Mouse (Mus musculus): ENCODE results near the gene Uhrf1.
A peak's percentile ranks its signal among the peaks of the same experiment; 100 is the strongest.

The Uhrf1 gene

DNA sequence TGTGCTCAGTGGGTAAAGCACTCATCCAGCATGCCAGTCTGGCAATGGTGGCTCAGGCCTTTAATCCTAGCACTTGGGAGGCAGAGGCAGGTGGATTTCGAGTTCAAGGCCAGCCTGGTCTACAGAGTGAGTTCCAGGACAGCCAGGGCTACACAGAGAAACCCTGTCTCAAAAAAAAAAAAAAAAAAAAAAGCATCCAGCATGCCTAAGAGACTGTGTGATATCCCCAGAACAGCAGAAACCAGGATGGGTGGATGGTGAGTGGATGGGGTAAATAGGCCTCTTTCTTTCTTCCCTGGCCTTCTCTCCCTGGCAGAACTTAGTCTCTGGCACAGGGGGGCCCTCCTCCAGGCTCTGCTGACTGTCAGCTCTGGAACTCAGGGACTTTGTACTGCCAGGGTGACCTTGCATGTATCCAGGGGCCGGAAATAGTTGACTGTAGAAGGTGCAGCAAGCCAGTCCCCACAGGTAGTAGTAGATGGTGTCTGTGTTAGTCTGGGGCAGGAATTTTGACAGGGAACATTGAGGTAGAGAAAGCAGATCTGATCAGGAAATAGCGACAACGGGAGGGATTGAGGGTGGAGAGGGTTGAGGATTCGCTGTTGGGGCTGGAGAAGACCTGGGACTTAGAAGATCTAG lies 27.2 kb upstream of the Uhrf1 start:
- no peak for DNase-seq (ENCODE audit: low spot score)

DNA sequence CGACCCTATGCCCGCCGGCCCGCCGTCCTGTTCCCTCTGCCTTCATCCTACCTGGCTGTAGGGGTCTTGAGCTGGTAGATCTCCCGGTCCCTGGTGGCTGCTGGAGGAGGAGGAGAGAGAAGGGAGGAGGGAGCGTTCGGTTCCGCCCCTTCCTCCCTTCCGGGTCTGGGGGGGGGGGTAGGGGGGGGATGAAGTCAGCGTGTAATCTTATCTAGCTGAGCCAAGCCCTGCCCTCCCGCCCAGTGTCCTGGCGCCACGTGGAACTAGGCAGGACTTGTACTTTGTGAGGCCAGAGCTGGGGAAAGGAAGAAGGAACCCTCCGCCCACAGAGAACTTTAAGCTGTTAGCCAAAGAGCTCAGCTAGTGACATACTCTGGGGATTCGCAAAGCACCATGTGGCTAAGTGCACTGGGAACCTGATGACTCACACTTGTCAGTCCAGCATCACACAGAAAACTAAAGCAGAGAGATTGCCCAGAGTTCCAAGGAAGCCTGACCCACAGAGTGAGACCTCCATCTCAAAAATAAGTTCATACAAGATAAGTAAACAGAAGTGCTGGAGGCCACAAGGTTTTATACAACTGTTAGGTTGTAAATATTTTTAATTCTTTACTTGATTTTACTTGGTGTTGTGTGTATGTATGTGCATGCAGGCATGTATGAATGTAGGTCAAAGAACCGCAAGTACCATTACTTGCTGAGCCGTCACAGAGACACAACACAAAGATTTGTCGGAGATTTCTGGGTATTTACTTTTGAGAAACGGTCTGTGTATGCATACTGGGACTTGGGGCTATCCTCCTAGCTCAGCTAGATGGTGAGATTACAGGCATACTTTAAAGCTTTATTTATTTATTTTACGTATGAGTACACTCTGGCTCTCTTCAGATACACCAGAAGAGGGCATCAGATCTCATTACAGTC lies 26.2 kb upstream of the Uhrf1 start, which contains the start of gene Ticam1:
Gene Ticam1, minus strand, starts transcription at position 144 of the 924 bp plus-strand sequence.
- peak; percentile 62 for DNase-seq (ENCODE audit: low spot score)

GRCm38 (mm10) chr17:56277567-56277893 lies 25.6 kb upstream of the Uhrf1 start:
- no peak for DNase-seq (ENCODE audit: low spot score)

- DNase-seq (ENCODE audit: low spot score): no peak
These were observed 24.8 kb upstream of the Uhrf1 start for GRCm38 (mm10) chr17:56278340-56278739.

DNA sequence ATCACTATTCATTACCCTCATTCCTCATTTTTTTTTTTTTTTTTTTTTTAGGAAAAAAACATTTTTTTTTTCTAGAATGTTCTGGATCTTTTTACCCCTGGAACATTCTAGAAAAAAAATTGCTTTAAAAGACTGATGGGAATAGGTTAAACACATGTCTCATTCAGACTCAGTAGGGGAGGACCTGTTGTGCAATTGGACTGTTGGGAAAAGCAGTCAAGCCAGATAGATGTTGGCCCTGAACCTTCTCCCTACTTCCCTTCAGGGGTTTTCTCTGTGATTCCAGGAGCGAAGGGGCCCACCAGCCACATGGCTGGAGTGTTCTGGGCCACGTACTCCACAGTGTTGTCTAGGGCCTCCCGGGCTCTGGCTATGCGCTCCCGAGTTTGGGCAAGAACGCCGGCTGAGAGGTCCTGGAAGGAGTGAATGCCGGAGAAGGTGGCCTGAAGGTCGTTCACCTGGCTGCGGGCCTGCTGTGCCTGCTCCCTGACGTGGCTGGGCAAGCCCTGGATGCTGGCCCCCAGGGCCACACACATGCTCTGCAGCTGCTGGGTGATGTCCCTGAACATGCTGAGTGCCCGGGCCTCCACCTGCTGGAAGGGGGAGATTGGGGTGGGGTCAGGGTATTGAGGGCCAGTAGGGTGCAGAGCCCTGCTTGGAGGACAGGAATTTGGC lies 23.5 kb upstream of the Uhrf1 start:
- DNase-seq (ENCODE audit: low spot score): no peak

- no peak for DNase-seq (ENCODE audit: low spot score)
These were observed 21.9 kb upstream of the Uhrf1 start for GRCm38 (mm10) chr17:56281193-56281592.

GRCm38 (mm10) chr17:56282802-56283201 lies 20.3 kb upstream of the Uhrf1 start:
- DNase-seq (ENCODE audit: low spot score): no peak

DNA sequence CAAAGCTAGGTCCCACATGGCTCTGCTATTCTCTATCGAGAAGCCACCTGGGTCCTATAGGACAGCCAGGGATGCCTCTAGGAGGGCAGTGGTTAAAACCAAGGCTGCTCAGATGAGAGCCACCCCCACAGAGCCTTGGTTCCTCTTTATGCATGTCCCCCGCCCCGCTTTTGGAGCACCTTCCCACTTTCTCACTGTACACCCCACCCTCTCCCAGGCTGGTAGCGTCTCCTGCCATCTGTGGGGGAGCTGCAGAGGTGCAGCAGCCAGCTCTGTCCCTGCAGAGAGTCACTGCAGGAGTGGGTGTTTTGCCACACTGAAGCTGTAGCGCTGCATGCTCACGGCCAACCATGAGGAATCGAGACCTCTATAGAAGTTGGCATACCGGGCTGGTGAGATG lies 19.8 kb upstream of the Uhrf1 start:
- no peak for DNase-seq (ENCODE audit: low spot score)

GRCm38 (mm10) chr17:56285995-56286394 lies 17.1 kb upstream of the Uhrf1 start:
- DNase-seq (ENCODE audit: low spot score): no peak

DNA sequence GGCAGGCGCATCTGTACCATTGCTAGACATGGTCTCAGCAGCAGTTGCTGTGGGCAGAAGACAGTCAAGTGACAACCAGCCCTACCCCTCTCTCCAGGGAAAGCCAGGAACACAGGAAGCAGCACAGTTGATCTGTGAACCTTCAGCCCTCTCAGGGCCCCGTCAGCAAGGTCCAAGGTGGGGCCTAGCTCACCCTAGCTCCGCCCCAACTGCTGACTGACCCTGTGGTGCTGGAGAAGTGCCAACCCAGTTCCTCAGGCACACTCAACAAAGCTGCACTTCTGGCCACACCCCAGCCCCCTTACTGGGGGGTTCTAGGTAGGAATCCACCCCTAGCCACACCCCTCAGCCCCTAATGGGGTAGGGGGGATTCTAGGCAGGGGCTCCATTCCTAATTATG lies 15.3 kb upstream of the Uhrf1 start:
- no peak for DNase-seq (ENCODE audit: low spot score)

DNA sequence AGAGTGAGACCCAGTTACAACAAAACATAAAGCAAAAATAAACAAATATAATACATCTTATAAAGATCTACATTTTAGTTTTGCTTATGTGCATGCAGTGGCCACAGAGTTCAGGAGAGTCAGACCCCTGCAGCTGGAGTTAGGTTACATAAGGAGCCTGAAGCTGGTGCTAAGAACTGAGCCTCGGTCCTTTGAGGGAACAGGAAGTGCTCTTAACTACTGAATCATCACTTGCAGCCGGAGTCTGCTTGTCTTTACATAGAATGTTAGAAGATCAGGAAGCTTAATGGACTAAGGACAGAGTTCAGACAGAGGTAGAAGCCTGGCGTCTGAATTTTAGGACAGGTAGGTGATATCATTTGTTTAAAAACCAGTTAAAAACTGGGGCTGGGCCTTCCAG lies 14.3 kb upstream of the Uhrf1 start:
- no peak for DNase-seq (ENCODE audit: low spot score)

DNA sequence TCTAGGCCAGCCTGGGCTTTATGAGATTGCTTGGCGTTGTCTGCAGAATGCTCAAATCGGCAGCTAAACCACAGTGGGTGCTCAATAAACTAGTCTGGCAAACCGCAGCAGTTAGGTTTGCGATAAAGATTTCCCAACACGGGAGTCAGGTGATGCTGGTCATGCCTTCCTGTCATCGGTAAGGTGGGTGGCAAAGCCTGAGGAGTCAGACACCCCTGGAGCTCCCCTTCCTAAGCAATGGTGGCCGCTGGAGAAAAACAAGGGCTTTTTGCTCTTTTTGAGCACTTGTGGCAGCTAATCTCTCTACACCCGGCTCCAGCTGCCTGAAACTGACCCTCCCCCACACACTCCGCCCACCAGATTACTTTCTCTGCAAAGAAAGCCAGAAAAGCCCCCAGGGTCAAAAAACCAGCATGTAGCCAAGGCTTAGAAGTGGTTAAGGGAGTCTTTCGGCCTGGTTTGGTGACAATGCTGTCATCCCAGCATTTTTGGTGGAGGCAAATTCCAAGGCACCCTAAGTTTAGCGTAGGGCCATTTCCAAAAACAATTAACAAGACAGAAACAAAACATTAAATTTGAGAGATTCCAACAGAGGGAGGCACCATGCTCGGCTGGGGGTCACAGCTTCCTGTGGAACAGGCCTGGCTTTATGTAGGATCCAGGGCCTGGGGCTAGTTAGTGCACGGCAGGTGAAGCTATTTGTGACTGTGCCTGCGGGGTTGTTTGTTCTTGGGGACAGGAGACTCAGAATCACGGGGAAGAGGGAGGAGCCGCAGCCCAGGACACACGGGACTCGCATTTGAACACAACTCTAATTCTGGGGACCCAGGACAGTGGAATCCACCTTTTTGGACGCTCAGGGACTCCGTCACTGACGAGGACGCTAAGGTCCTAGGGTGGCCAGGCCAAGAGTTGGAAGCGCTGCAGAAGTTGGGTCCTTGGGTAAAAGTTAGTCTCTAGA lies 13.5 kb upstream of the Uhrf1 start:
- DNase-seq (ENCODE audit: low spot score): no peak

GRCm38 (mm10) chr17:56290388-56291170 lies 12.5 kb upstream of the Uhrf1 start:
- DNase-seq (ENCODE audit: low spot score): peak; percentile 100

DNA sequence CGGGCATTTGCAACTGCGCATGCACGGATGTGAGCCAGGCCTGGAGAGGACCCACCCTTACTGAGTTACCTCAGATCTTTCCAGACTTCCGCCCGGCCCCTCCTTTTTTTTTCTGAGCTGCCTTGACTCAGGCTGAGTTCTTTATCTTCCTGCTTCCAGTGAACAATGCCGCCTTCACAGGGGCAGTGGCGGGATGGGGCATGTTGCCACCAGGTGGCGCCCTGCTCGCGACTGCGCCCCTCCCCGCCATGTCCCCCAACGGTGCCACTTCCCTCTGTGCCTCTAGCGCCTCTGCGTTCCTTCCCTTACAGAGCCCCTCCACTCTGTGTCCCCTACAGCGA lies 12.0 kb upstream of the Uhrf1 start:
- DNase-seq (ENCODE audit: low spot score): peak; percentile 84

DNA sequence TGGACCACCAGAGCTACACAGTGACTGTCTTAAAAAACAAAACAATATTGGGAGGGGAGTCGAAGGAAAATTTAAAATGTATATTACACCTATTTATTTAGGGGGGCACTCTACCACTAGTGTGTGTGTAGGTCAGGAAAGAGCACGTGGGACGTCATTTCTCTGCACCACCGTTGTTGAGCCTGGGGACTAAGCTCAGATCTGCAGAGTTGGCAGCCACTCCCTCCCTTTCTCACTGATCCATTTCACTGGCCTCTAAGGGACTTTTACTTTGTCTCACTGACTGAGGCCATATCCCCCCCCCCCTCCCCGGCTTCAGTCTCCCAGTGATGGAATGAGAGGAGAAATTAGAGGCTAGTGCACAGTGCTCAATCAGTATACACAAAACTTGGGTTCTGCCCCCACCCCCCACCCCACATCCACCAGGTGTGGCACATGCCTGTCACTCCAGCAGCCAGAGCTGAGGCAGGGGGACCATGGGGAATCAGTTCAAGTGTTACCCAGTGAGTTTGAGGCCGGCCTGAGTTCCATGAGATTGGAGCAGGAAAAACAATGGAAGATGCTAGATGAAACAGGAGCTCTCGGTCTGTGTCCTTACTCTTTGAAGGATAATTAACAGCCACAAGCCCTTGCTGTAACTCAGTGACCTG lies 11.2 kb upstream of the Uhrf1 start:
- no peak for DNase-seq (ENCODE audit: low spot score)

DNA sequence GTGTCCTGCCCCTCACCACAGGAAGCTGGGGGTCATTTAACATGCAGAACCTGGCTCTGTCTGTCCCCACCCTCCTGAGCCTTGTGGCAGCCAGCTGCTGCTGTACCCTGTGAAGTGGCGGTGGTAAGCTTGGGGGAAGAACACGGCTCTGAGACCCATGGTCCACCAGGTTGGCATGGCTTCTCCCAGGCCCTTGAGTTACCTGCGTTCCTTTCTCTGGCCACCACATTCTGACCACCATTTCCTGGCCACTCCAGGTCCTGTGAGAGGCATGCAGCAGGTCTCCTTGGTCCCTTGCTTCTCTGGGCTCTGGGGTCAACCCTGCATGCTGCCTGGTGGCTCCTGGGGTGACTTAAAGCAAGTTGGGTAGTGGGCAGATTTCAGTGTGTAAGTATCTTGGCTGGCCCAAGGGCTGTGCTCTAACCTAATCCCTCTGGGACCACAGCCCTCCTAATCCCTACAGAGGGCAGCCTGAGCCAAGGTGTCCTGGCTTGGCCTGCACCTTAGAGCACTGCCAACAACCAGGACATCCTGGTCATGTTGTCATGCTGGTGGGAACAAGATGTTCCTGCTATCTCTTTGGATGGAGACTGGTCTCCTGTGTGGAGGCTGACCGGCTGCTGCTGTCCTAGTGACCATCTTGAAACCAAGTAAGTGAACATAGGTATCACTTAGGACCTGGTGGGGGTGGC lies 10.4 kb upstream of the Uhrf1 start, which contains the start of gene Plin3:
Gene Plin3, minus strand, starts transcription at position 343 of the 692 bp plus-strand sequence.
- DNase-seq (ENCODE audit: low spot score): no peak

DNA sequence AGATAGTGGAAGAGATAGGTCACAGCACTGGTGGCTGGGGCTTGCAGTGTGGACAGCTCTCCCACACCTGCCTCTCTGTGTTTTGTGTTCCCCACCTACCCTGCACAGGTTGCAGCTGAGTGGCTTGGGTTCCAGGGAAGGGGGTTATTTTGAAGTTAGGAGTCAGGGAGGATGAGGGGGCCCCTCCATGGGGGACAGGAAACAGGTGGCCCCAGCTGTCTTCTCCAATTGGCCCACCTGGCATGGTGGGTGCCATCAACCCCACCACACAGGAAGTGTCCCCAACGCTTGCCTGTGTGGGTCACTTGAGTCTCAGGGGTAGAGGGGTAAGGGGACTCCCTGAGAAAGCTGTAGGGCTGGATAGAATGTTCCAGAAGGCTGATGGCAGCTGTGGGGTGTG lies 9.8 kb upstream of the Uhrf1 start:
- no peak for DNase-seq (ENCODE audit: low spot score)

GRCm38 (mm10) chr17:56294241-56294640 lies 8.9 kb upstream of the Uhrf1 start:
- no peak for DNase-seq (ENCODE audit: low spot score)

DNA sequence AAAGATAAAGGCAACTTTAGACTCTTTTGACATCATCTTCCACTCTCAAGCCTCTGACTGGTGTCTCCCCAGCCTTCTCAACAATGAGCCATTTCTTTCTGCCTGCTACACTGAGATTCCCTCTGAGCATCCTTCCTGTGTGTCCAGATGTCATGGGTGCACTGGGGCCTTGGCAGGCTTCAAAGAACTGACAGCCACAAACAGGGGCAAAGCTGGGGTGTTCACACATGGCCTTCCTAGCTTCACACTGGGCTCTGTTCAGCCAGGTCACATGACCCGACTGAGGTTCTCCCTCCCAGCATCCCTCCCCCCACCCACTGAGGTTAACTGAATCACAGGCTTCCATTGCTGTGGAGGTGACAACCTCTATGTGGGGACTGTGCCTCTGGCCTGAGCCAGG lies 6.9 kb upstream of the Uhrf1 start:
- DNase-seq (ENCODE audit: low spot score): no peak

DNA sequence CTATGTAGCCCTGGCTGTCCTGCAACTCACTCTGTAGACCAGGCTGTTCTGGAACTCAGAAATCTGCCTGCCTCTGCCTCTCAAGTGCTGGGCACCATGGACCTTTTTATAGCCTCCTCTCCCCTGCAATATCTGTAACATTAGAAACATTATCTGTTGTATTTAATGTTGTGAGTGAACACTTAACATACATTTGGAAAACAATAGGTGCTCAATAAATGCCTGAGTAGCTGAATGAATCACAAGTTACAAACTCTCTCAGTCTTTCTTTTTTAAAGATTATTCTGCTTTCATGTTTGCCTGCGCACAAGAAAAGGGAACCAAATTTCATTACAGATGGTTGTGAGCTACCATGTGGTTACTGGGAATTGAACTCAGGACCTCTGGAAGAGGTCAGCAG lies 4.9 kb upstream of the Uhrf1 start:
- DNase-seq (ENCODE audit: low spot score): no peak
